Mouse (Mus musculus): ENCODE measurements around the gene Gm49387. TPM values are rescaled to one million over a fixed set of nuclear protein-coding genes. Genes with fewer than 3 reads are reported as not detected.
A peak's percentile ranks its signal among the peaks of the same experiment; 100 is the strongest.
"Not testable (repeated sequence)": the region's sequence is repeated elsewhere in the genome, so short reads cannot be mapped to it uniquely, and the experiment has no call there.

Gm49387 gene
- polyA plus RNA-seq, 1 experiment, result not detected

DNA sequence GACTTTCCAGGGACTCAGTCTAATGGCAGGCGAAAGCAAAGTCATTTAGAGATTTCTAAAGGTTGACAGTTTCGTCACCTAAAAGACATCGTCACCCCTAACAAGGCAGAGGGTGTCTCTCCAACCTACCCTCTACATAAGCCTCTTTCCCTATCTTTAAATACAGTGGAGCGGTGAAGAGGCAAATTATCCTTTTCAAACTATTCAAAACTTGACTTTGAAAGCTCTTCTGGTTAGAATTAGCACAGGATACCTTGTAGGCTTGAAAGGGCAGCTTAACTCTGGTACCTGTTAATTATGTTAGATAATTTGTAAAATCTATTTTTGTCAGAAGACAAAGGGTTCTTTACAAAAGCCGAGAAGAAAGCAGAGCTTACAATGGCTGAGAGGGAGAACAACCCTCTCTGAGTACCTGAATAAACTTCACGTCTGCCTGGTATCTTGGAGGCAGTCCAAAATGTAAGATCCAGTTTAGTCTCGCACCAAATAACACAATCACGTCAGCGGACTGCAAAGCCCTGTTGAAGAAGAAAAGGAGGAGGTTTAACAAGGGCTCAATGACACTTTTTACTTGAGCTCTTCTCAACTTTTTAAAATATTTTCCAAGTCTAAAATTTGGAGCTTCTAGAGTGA is 20.0 kb downstream of the Gm49387 start:
- Histone ChIP-seq H3K9me3 (ENCODE audit: control insufficient read depth, low read length) (no peaks in the 10 kb centered on the region), H3K36me3 (ENCODE audit: control insufficient read depth) (peaks cover 12% of the 10 kb centered on the region), H3K4me1 (ENCODE audit: control insufficient read depth) (no peaks in the 10 kb centered on the region), H3K27me3 (ENCODE audit: control insufficient read depth) (no peaks in the 10 kb centered on the region), H3K4me3 (replicated peaks) (no peak overlapping the region)
- TF ChIP-seq GATA1 (IDR thresholded peaks at IDR 0.05; ENCODE audit: low read length) (no peak), TAL1 (IDR thresholded peaks at IDR 0.05; ENCODE audit: low read length) (no peak)

DNA sequence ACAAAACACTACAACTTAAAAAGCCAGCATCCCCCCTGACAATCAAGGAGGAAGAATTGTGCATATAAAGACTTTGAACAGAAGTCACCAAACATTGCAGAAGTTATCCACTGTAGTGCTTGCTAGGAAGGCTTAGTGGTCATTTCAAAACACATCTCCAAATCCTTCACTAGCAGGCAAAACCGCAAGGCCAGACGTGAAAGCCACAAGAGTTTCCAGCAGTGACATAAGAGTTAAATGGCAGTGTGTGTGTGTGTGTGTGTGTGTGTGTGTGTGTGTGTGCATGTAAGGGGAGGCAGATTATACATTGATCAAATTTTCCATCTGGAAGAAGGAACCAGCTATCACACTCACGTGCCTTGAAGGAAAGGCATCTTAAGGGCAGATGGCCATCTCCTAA is 22.7 kb downstream of the Gm49387 start:
- TF ChIP-seq TAL1 (IDR thresholded peaks at IDR 0.05; ENCODE audit: low read length) (no peak), GATA1 (IDR thresholded peaks at IDR 0.05; ENCODE audit: low read length) (no peak)
- H3K9me3 ChIP-seq (ENCODE audit: control insufficient read depth, low read length), result no peaks in the 10 kb centered on the region
- H3K4me3 ChIP-seq (replicated peaks), result no peak overlapping the region
- H3K27me3 ChIP-seq (ENCODE audit: control insufficient read depth), result no peaks in the 10 kb centered on the region
- H3K36me3 ChIP-seq (ENCODE audit: control insufficient read depth), result peaks cover 18% of the 10 kb centered on the region
- no peaks in the 10 kb centered on the region for H3K4me1 ChIP-seq (ENCODE audit: control insufficient read depth)

DNA sequence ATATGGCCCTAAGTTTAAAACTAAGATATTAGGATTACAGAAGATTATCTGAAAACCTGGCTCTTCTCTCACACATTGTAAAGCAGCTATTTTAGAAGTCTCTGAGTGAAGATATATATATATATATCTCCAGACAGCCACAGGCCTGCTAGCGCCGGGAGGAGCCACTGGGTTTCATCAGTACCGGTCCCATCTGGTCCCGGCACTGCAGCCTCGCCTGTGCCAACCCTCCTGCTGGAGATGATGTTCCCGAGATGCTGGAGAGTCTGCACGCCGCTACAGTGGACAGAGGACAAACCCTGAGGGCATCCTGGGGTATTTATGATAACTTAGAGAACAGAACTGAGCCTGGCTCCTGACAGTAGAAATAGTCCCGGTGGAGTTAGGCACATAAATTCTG is 23.5 kb downstream of the Gm49387 start:
- TF ChIP-seq TAL1 (IDR thresholded peaks at IDR 0.05; ENCODE audit: low read length) (no peak), GATA1 (IDR thresholded peaks at IDR 0.05; ENCODE audit: low read length) (no peak)
- H3K9me3 ChIP-seq (ENCODE audit: control insufficient read depth, low read length), result no peaks in the 10 kb centered on the region
- H3K4me3 ChIP-seq (replicated peaks), result no peak overlapping the region
- no peaks in the 10 kb centered on the region for H3K27me3 ChIP-seq (ENCODE audit: control insufficient read depth)
- peaks cover 25% of the 10 kb centered on the region for H3K36me3 ChIP-seq (ENCODE audit: control insufficient read depth)
- peaks cover 3% of the 10 kb centered on the region; the same call in 1 of the 2 replicates for H3K4me1 ChIP-seq (ENCODE audit: control insufficient read depth)

DNA sequence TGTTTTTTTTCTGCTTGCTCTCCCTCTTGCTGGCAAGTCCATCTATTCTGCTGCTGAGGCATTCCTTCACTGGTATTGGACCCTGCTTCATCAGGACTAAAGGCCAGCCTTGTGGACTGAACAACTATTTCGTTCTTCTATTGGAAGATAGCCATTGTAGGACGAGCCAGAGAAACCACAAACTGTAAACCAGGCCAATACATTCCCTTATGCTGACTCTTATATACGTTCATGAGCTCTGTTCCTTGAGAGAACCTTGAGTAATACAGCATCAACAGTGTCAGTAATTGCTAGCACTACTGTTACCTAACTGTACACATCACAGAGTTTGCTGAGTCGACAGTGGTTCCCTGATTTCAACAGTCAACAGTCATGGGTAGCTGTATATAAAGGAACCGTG is 27.0 kb downstream of the Gm49387 start:
- Histone ChIP-seq H3K4me3 (replicated peaks) (no peak overlapping the region), H3K27me3 (ENCODE audit: control insufficient read depth) (no peaks in the 10 kb centered on the region), H3K9me3 (ENCODE audit: control insufficient read depth, low read length) (no peaks in the 10 kb centered on the region), H3K36me3 (ENCODE audit: control insufficient read depth) (peaks cover 23% of the 10 kb centered on the region), H3K4me1 (ENCODE audit: control insufficient read depth) (peaks cover 3% of the 10 kb centered on the region; the same call in 1 of the 2 replicates)
- no peak for TF ChIP-seq GATA1 (IDR thresholded peaks at IDR 0.05; ENCODE audit: low read length)
- no peak for TF ChIP-seq TAL1 (IDR thresholded peaks at IDR 0.05; ENCODE audit: low read length)

DNA sequence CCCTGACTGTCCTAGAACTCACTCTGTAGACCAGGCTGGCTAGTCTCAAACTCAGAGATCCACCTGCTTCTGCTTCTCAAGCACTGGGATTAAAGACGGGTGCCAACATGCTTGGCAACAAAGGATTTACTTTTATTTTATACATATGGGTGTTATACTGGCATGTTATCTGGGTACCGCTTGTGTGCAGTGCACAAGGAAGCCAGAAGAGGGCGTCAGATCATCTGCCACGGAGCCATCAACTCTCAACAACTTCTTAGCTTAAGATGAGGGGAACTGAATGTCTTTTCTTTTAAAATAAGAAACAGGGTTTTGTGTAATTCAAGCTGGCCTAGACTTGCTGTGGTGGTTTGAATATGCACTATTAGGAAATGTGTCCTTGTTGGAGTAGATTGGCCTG is 28.7 kb downstream of the Gm49387 start:
- no peak overlapping the region for H3K4me3 ChIP-seq (replicated peaks)
- peaks cover 18% of the 10 kb centered on the region for H3K36me3 ChIP-seq (ENCODE audit: control insufficient read depth)
- H3K4me1 ChIP-seq (ENCODE audit: control insufficient read depth), result peaks cover 3% of the 10 kb centered on the region; the same call in 1 of the 2 replicates
- H3K27me3 ChIP-seq (ENCODE audit: control insufficient read depth), result no peaks in the 10 kb centered on the region
- TF ChIP-seq GATA1 (IDR thresholded peaks at IDR 0.05; ENCODE audit: low read length) (no peak), TAL1 (IDR thresholded peaks at IDR 0.05; ENCODE audit: low read length) (no peak)
- no peaks in the 10 kb centered on the region for H3K9me3 ChIP-seq (ENCODE audit: control insufficient read depth, low read length)

DNA sequence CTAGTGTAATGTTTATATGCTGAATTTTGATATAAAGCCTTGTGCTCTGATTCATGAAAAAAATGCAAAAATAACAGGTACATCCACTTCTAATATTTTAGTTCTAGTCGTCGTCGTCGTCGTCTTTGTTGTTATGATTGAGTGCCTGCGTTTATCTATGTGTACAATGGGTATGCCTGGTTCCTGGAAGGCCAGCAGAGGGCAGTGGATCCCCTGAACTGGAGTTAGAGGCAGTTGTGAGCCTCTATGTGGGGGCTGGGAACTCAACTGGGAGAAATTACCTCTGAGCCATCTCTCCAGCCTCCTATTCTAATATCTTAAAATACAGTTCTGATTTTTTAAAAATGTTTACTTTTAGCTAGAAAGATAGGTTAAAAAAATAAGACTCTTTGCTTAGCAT is 35.2 kb downstream of the Gm49387 start:
- Histone ChIP-seq H3K27me3 (ENCODE audit: control insufficient read depth) (no peaks in the 10 kb centered on the region), H3K9me3 (ENCODE audit: control insufficient read depth, low read length) (peaks cover 3% of the 10 kb centered on the region; the same call in 1 of the 2 replicates), H3K4me1 (ENCODE audit: control insufficient read depth) (peaks cover 33% of the 10 kb centered on the region), H3K36me3 (ENCODE audit: control insufficient read depth) (peaks cover 9% of the 10 kb centered on the region), H3K4me3 (replicated peaks) (no peak overlapping the region)
- TF ChIP-seq GATA1 (IDR thresholded peaks at IDR 0.05; ENCODE audit: low read length), result no peak
- no peak for TF ChIP-seq TAL1 (IDR thresholded peaks at IDR 0.05; ENCODE audit: low read length)

DNA sequence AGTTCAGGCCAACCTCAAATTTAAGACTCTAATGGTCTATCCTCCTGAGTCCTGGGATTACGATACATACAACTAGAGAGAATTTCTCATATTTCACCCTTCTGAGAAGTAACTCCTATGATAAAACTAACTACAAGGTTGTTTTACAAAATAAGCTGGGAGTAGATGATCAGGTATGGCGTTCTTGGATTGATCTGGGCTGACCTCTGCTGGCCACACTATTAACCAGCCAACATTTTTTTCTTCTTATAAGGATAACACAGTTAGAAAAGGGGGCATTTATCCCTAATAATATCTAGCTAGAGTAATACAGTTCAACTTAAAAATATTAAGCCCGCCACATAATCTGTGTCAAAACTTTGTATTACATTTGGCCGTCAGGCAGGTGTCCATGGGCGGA is 35.8 kb downstream of the Gm49387 start:
- peaks cover 35% of the 10 kb centered on the region for H3K4me1 ChIP-seq (ENCODE audit: control insufficient read depth)
- H3K36me3 ChIP-seq (ENCODE audit: control insufficient read depth), result peaks cover 9% of the 10 kb centered on the region
- no peaks in the 10 kb centered on the region for H3K27me3 ChIP-seq (ENCODE audit: control insufficient read depth)
- no peak overlapping the region for H3K4me3 ChIP-seq (replicated peaks)
- peaks cover 3% of the 10 kb centered on the region; the same call in 1 of the 2 replicates for H3K9me3 ChIP-seq (ENCODE audit: control insufficient read depth, low read length)
- TF ChIP-seq GATA1 (IDR thresholded peaks at IDR 0.05; ENCODE audit: low read length), result no peak
- TF ChIP-seq TAL1 (IDR thresholded peaks at IDR 0.05; ENCODE audit: low read length), result no peak

DNA sequence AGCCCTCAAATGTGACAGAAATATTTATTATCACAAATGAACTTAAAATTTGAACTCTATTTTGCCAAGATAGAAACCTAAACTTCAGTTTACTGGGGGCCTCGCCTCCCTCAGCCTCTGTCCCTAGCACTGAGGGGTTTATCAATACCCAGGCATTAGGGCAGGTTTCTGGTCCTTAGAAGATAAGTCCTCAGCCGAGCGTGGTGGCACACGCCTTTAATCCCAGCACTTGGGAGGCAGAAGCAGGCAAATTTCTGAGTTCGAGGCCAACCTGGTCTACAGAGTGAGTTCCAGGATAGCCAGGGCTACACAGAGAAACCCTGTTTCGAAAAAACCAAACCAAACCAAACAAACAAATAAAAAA is 38.1 kb downstream of the Gm49387 start:
- peaks cover 35% of the 10 kb centered on the region for H3K4me1 ChIP-seq (ENCODE audit: control insufficient read depth)
- not testable (repeated sequence) for H3K9me3 ChIP-seq (ENCODE audit: control insufficient read depth, low read length); H3K36me3 ChIP-seq (ENCODE audit: control insufficient read depth); H3K27me3 ChIP-seq (ENCODE audit: control insufficient read depth); H3K4me3 ChIP-seq (replicated peaks)
- TF ChIP-seq GATA1 (IDR thresholded peaks at IDR 0.05; ENCODE audit: low read length), result peak; percentile 58
- peak; percentile 72 for TF ChIP-seq TAL1 (IDR thresholded peaks at IDR 0.05; ENCODE audit: low read length)

DNA sequence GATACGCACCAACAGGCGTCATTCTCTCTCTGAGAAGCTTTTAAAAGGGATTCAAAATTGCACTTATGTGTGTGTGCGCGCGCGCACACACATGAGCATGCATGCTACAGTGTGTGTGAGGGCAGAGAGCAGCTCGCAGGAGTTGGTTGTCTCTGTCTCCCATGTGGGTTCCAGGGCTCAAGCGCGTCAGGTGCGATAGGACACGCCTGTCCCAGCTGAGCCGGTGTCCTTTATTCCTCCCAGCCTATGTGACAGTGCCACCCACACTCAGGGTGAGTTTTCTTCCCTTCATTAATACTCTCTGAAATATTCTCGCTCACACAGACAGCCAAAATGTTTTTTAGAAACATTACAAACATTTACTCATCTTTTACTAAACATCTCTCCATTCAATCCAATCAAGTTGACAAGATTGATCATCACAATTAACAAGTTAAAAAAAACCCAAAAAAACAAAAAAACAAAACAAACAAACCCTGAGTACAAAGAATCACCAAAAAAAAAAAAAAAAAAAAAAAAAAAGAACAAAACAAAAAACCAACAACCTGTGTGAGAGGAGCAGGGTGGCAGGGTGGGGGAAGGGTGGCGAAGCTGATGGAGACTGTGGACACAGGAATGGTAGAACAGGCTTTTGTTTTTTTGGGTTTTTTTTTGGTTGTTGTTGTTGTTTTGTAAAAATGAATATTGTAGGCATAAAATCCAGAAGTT is 38.6 kb downstream of the Gm49387 start:
- Histone ChIP-seq H3K27me3 (ENCODE audit: control insufficient read depth) (no peaks in the 10 kb centered on the region), H3K4me3 (replicated peaks) (no peak overlapping the region), H3K9me3 (ENCODE audit: control insufficient read depth, low read length) (peaks cover 3% of the 10 kb centered on the region; the same call in 1 of the 2 replicates), H3K36me3 (ENCODE audit: control insufficient read depth) (peaks cover 7% of the 10 kb centered on the region), H3K4me1 (ENCODE audit: control insufficient read depth) (peaks cover 35% of the 10 kb centered on the region)
- TF ChIP-seq TAL1 (IDR thresholded peaks at IDR 0.05; ENCODE audit: low read length) (no peak), GATA1 (IDR thresholded peaks at IDR 0.05; ENCODE audit: low read length) (no peak)

Data from erythroblast, embryonic 14.5 days (primary cell).